12 mouse cellular contexts compared by ENCODE assay signal in genomic region chr11:96408234-96409010, GRCm38 (mm10). TPM values are rescaled to one million over a fixed set of nuclear protein-coding genes. Genes with fewer than 3 reads are reported as not detected.
A peak's percentile ranks its signal among the peaks of the same experiment; 100 is the strongest.
DNase-seq lines count a peak whose midpoint lies in the region; ATAC-seq and TF ChIP-seq lines count a peak whose summit lies in the region.
"Had no signal": no experiment of that assay in that cellular context is flagged by ENCODE, and none has a peak within 500 bp of the region (broad histone marks: within the 10 kb centered on the region; RNA-seq: fewer than 3 reads in every experiment).

No protein-coding gene starts in this region.

- H3K4me2 ChIP-seq in forebrain, embryonic 11.5 days (ENCODE audit: low read depth, low read length, severe bottlenecking), result no peak overlapping the region
- H3K4me2 ChIP-seq in midbrain, postnatal 0 days (ENCODE audit: low read depth, low read length, poor library complexity, severe bottlenecking), result no peak overlapping the region
- H3K4me2 ChIP-seq in midbrain, embryonic 14.5 days (ENCODE audit: low read length), result no peak overlapping the region
- H3K4me2 ChIP-seq in limb, embryonic 15.5 days, result 0 out of 2 replicates have a peak overlapping the region, but pooled peaks have one; percentile 36

- peaks cover 23% of the 10 kb centered on the region for H3K4me1 ChIP-seq in forebrain, embryonic 10.5 days
- no peaks in the 10 kb centered on the region for H3K4me1 ChIP-seq in forebrain, embryonic 11.5 days (replicated peaks; ENCODE audit: control insufficient read depth, insufficient read depth, low read length)
- H3K4me1 ChIP-seq in midbrain, postnatal 0 days (ENCODE audit: insufficient read depth, low read length), result no peaks in the 10 kb centered on the region; the same call in 1 of the 2 replicates
- no peaks in the 10 kb centered on the region for H3K4me1 ChIP-seq in midbrain, embryonic 14.5 days (ENCODE audit: control insufficient read depth, insufficient read depth, low read length)
- H3K4me1 ChIP-seq in limb, embryonic 15.5 days, result peaks cover 29% of the 10 kb centered on the region
- H3K4me1 ChIP-seq in thymus, adult 2 months (replicated peaks; ENCODE audit: control insufficient read depth, insufficient read depth, low read length), result no peaks in the 10 kb centered on the region

- no peak overlapping the region for H3K27ac ChIP-seq in forebrain, embryonic 10.5 days
- H3K27ac ChIP-seq in forebrain, embryonic 11.5 days (ENCODE audit: low read depth, low read length), result no peak overlapping the region
- H3K27ac ChIP-seq in midbrain, postnatal 0 days (ENCODE audit: low read depth, low read length), result no peak overlapping the region
- H3K27ac ChIP-seq in midbrain, embryonic 14.5 days (replicated peaks; ENCODE audit: low read depth, low read length), result no peak overlapping the region
- no peak overlapping the region for H3K27ac ChIP-seq in limb, embryonic 15.5 days
- H3K27ac ChIP-seq in thymus, adult 2 months (ENCODE audit: control insufficient read depth, insufficient read depth, low read length), result no peak overlapping the region

- no peak overlapping the region for H3K9ac ChIP-seq in forebrain, embryonic 11.5 days (ENCODE audit: low read length)
- H3K9ac ChIP-seq in midbrain, postnatal 0 days (replicated peaks; ENCODE audit: low read length, poor library complexity, severe bottlenecking), result no peak overlapping the region
- no peak overlapping the region for H3K9ac ChIP-seq in midbrain, embryonic 14.5 days (replicated peaks; ENCODE audit: low read length)
- H3K9ac ChIP-seq in limb, embryonic 15.5 days, result no peak overlapping the region

- no peak for TF ChIP-seq POLR2A in thymus, adult 2 months (IDR thresholded peaks at IDR 0.05; ENCODE audit: control insufficient read depth, extremely low read depth, insufficient read depth, low read length, poor library complexity)

- WGBS in forebrain, embryonic 10.5 days, result 59% methylated on average over 14 of the region's 14 CpGs
- WGBS in forebrain, embryonic 11.5 days, result 59% methylated on average over 14 of the region's 14 CpGs
- WGBS in midbrain, postnatal 0 days, result 62% methylated on average over 14 of the region's 14 CpGs
- 68% methylated on average over 14 of the region's 14 CpGs for WGBS in midbrain, embryonic 14.5 days
- WGBS in limb, embryonic 15.5 days, result 32% methylated on average over 14 of the region's 14 CpGs
- WGBS in thymus, adult 2 months, result 79% methylated on average over 14 of the region's 14 CpGs

- TF ChIP-seq CTCF in midbrain, postnatal 0 days (IDR thresholded peaks at IDR 0.05), result no peak
- no peak for TF ChIP-seq CTCF in thymus, adult 2 months (IDR thresholded peaks at IDR 0.05; ENCODE audit: borderline replicate concordance, control insufficient read depth, extremely low read depth, insufficient read depth, low read length, poor library complexity)

- H3K27me3 ChIP-seq in forebrain, embryonic 10.5 days (ENCODE audit: poor library complexity, severe bottlenecking), result peaks cover 70% of the 10 kb centered on the region
- peaks cover 5% of the 10 kb centered on the region; the same call in 1 of the 2 replicates for H3K27me3 ChIP-seq in forebrain, embryonic 11.5 days (ENCODE audit: control insufficient read depth, insufficient read depth, low read length)
- no peaks in the 10 kb centered on the region for H3K27me3 ChIP-seq in midbrain, postnatal 0 days (ENCODE audit: insufficient read depth, low read length)
- no peaks in the 10 kb centered on the region; the same call in none of the 2 replicates for H3K27me3 ChIP-seq in midbrain, embryonic 14.5 days (ENCODE audit: control insufficient read depth, insufficient read depth, low read length)
- peaks cover 63% of the 10 kb centered on the region for H3K27me3 ChIP-seq in limb, embryonic 15.5 days
- H3K27me3 ChIP-seq in thymus, adult 2 months (ENCODE audit: control insufficient read depth, insufficient read depth, low read length), result no peaks in the 10 kb centered on the region; the same call in 1 of the 2 replicates

- H3K36me3 ChIP-seq in forebrain, embryonic 10.5 days (replicated peaks), result no peaks in the 10 kb centered on the region
- H3K36me3 ChIP-seq in forebrain, embryonic 11.5 days (ENCODE audit: control insufficient read depth, insufficient read depth, low read length), result no peaks in the 10 kb centered on the region
- no peaks in the 10 kb centered on the region for H3K36me3 ChIP-seq in midbrain, postnatal 0 days (ENCODE audit: insufficient read depth, low read length)
- no peaks in the 10 kb centered on the region for H3K36me3 ChIP-seq in midbrain, embryonic 14.5 days (ENCODE audit: control insufficient read depth, insufficient read depth, low read length)
- H3K36me3 ChIP-seq in limb, embryonic 15.5 days, result no peaks in the 10 kb centered on the region
- no peaks in the 10 kb centered on the region for H3K36me3 ChIP-seq in thymus, adult 2 months (ENCODE audit: control insufficient read depth, insufficient read depth, low read length)

- no peak for DNase-seq in forebrain, embryonic 10.5 days (ENCODE audit: extremely low spot score, low spot score)
- DNase-seq in forebrain, embryonic 11.5 days (ENCODE audit: low spot score), result no peak
- no peak for DNase-seq in midbrain, postnatal 0 days (ENCODE audit: low spot score)
- no peak for DNase-seq in midbrain, embryonic 14.5 days
- no peak for DNase-seq in thymus, adult 2 months
- no peak for DNase-seq in urinary bladder, postnatal 36 days (ENCODE audit: low spot score in 2 of 2)
- no peak for DNase-seq in thymus, postnatal 36 days
- DNase-seq: cerebellum, adult 2 months had no signal

- 0 out of 2 replicates have a peak, but pooled peaks cover 5% of the 10 kb centered on the region for H3K9me3 ChIP-seq in forebrain, embryonic 10.5 days
- no peaks in the 10 kb centered on the region for H3K9me3 ChIP-seq in forebrain, embryonic 11.5 days (ENCODE audit: control insufficient read depth, low read length)
- no peaks in the 10 kb centered on the region for H3K9me3 ChIP-seq in midbrain, postnatal 0 days (ENCODE audit: low read length)
- H3K9me3 ChIP-seq in midbrain, embryonic 14.5 days (ENCODE audit: control insufficient read depth, low read length), result no peaks in the 10 kb centered on the region
- H3K9me3 ChIP-seq in limb, embryonic 15.5 days, result no peaks in the 10 kb centered on the region

- H3K4me3 ChIP-seq in forebrain, embryonic 10.5 days, result 0 out of 2 replicates have a peak overlapping the region, but pooled peaks have one; percentile 41
- no peak overlapping the region for H3K4me3 ChIP-seq in forebrain, embryonic 11.5 days (ENCODE audit: low read depth, low read length)
- H3K4me3 ChIP-seq in midbrain, postnatal 0 days (ENCODE audit: low read depth, low read length), result peak overlapping the region; percentile 18; the same call in 1 of the 2 replicates
- no peak overlapping the region for H3K4me3 ChIP-seq in midbrain, embryonic 14.5 days (replicated peaks; ENCODE audit: low read depth, low read length)
- no peak overlapping the region; the same call in 1 of the 2 replicates for H3K4me3 ChIP-seq in limb, embryonic 15.5 days
- H3K4me3 ChIP-seq in thymus, adult 2 months (ENCODE audit: control insufficient read depth, insufficient read depth, low read length), result no peak overlapping the region

- no peak for ATAC-seq in forebrain, embryonic 11.5 days (replicated peaks; ENCODE audit: low FRiP score)
- no peak for ATAC-seq in midbrain, postnatal 0 days (ENCODE audit: low FRiP score)
- ATAC-seq in midbrain, embryonic 14.5 days (ENCODE audit: low FRiP score, low TSS enrichment), result no peak
- no peak for ATAC-seq in limb, embryonic 15.5 days (ENCODE audit: insufficient number of reproducible peaks, low FRiP score, low TSS enrichment, low read depth)
- ATAC-seq: activated CD4-positive, CD25-positive, alpha-beta regulatory T cell, adult 4 months had no signal

RNA-seq across cellular contexts. Expression of gene Hoxb1, which starts 42.9 kb away (rescaled TPM):
- 0.07 TPM in 1 of 2 replicates, not detected in the other for polyA plus RNA-seq in forebrain, embryonic 10.5 days (2016; fragmentation: Nextera tagmentation; extraction: Ambion mirVana)
- polyA plus RNA-seq in forebrain, embryonic 11.5 days (2014; fragmentation: Nextera tagmentation; extraction: Ambion mirVana), result not detected in 2 replicates
- total RNA-seq in midbrain, postnatal 0 days (2014; rRNA removed), result not detected in 2 replicates
- not detected in 2 replicates for polyA plus RNA-seq in midbrain, postnatal 0 days (2015; fragmentation: Nextera tagmentation; extraction: Ambion mirVana)
- not detected in 2 replicates for polyA plus RNA-seq in midbrain, embryonic 14.5 days (2014; fragmentation: Nextera tagmentation; extraction: Ambion mirVana)
- polyA plus RNA-seq in limb, embryonic 15.5 days (2015; fragmentation: Nextera tagmentation; extraction: Ambion mirVana), result 0.15 TPM in 1 of 2 replicates, not detected in the other
- polyA plus RNA-seq in thymus, adult 2 months (2012; rRNA removed), result not detected in 2 replicates
- total RNA-seq: left cerebral cortex, postnatal 36 days had no signal
- polyA plus RNA-seq: activated CD4-positive, CD25-positive, alpha-beta regulatory T cell, adult 4 months; cerebellum, adult 2 months; frontal cortex, adult 2 months had no signal

RNA-seq across cellular contexts. Expression of gene Skap1, which starts 56.0 kb away (rescaled TPM):
- 1.7 and 2.2 TPM in 2 replicates for polyA plus RNA-seq in forebrain, embryonic 10.5 days (2016; fragmentation: Nextera tagmentation; extraction: Ambion mirVana)
- polyA plus RNA-seq in forebrain, embryonic 11.5 days (2014; fragmentation: Nextera tagmentation; extraction: Ambion mirVana), result 2.6 and 3.9 TPM in 2 replicates
- total RNA-seq in midbrain, postnatal 0 days (2014; rRNA removed), result 1.0 and 2.8 TPM in 2 replicates
- polyA plus RNA-seq in midbrain, postnatal 0 days (2015; fragmentation: Nextera tagmentation; extraction: Ambion mirVana), result 2.0 and 3.2 TPM in 2 replicates
- 2.9 and 3.9 TPM in 2 replicates for polyA plus RNA-seq in midbrain, embryonic 14.5 days (2014; fragmentation: Nextera tagmentation; extraction: Ambion mirVana)
- 1.8 and 2.7 TPM in 2 replicates for polyA plus RNA-seq in limb, embryonic 15.5 days (2015; fragmentation: Nextera tagmentation; extraction: Ambion mirVana)
- polyA plus RNA-seq in thymus, adult 2 months (2012; rRNA removed), result 183 and 205 TPM in 2 replicates

RNA-seq across cellular contexts. Expression of gene Hoxb2, which starts 58.1 kb away (rescaled TPM):
- polyA plus RNA-seq in forebrain, embryonic 10.5 days (2016; fragmentation: Nextera tagmentation; extraction: Ambion mirVana), result not detected in 2 replicates
- polyA plus RNA-seq in forebrain, embryonic 11.5 days (2014; fragmentation: Nextera tagmentation; extraction: Ambion mirVana), result 0.12 TPM in 1 of 2 replicates, not detected in the other
- total RNA-seq in midbrain, postnatal 0 days (2014; rRNA removed), result 0.52 and 1.2 TPM in 2 replicates
- polyA plus RNA-seq in midbrain, postnatal 0 days (2015; fragmentation: Nextera tagmentation; extraction: Ambion mirVana), result not detected in 2 replicates
- polyA plus RNA-seq in midbrain, embryonic 14.5 days (2014; fragmentation: Nextera tagmentation; extraction: Ambion mirVana), result 0.17 TPM in 1 of 2 replicates, not detected in the other
- polyA plus RNA-seq in limb, embryonic 15.5 days (2015; fragmentation: Nextera tagmentation; extraction: Ambion mirVana), result 3.1 and 4.8 TPM in 2 replicates
- polyA plus RNA-seq in thymus, adult 2 months (2012; rRNA removed), result 1.5 and 2.2 TPM in 2 replicates
- total RNA-seq: left cerebral cortex, postnatal 36 days had no signal
- polyA plus RNA-seq: activated CD4-positive, CD25-positive, alpha-beta regulatory T cell, adult 4 months; frontal cortex, adult 2 months had no signal

Comparison
In these comparisons a context has a peak if more than half of its experiments do, and no peak if none do; other contexts are left out.
1. H3K4me3 ChIP-seq: peak in forebrain, embryonic 10.5 days (single experiment) and midbrain, postnatal 0 days (single experiment); none in forebrain, embryonic 11.5 days (single experiment), midbrain, embryonic 14.5 days (single experiment), limb, embryonic 15.5 days (single experiment) and thymus, adult 2 months (single experiment).
2. RNA of gene Skap1, which starts 56.0 kb away (polyA plus RNA-seq): 183 to 205 TPM in thymus, adult 2 months; 2.0 to 3.2 TPM in midbrain, postnatal 0 days, 2.9 to 3.9 TPM in midbrain, embryonic 14.5 days, 1.8 to 2.7 TPM in limb, embryonic 15.5 days, 2.6 to 3.9 TPM in forebrain, embryonic 11.5 days and 1.7 to 2.2 TPM in forebrain, embryonic 10.5 days; every median in the first group is over 10 times any median in the second.